Mouse (Mus musculus): ENCODE results near the gene Hmgb1.

The Hmgb1 gene

GRCm38 (mm10) chr5:149184104-149184843 is at the start of gene Hmgb1, which contains the start of gene Uspl1:
TSS of gene Hmgb1 (minus strand) at chr5:149184489.
TSS of gene Uspl1 (plus strand) at chr5:149184350.
- DNase-seq (ENCODE audit: low spot score in 2 of 2) = peak; percentile 99

DNA sequence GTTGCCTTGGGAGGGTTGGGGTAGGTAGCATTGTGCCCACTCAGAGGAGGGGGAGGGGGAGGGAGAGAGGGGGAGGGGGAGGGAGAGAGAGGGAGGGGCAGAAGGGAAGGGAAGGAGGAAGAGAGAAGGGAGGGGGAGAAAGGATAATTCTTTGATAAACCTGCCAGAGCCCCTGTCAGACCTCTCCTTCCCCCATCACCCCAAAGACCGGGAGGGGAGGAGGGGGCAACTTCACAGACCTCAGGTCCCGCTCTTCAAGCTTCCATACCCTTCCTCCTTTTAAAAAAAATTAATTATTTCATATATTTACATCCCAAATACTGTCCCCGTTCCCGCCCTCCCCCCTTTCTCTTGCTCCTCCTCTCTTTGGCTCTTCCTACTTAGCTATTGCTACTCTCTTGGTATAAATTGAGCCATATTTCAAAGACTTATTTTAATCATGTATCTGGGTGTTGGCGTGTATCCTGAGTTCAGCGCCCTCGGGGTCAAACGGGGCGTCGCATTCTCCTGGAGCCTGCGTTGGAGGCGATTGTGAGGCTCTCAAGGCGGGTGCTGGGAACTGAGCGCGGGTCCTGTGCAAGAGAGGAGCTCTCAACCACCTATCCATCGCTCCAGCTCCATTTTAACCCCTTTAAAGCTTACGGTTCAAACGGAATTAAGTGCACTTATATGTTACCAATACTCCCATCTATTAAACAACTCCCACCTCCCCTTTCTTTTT is 45.5 kb upstream of the Hmgb1 start:
- peak in 1 of 2 experiments; percentile 44 for DNase-seq (ENCODE audit: low spot score in 2 of 2)

- DNase-seq (ENCODE audit: low spot score in 2 of 2) = peak; percentile 96 to 97
Observed at GRCm38 (mm10) chr5:149228700-149229618, 44.7 kb upstream of the Hmgb1 start.

DNA sequence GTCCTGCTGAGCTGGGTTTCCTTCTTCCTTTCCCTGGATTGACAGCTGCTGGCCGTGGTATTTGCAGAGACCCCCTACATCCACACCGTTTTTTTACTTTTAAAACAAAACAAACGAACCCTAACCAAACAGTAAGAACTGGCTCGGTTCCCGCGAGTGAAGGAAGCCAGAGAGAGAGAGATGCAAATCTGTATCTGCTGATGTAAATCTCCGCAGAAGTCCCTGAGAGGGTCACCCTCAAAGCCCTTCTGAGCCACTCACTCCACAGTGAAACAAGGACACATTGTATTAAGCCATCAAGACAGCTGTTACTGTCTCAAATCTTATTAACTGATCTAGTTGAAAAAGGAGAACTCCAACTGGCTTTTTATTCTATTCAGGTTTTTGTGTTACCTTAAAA is 40.4 kb upstream of the Hmgb1 start:
- DNase-seq (ENCODE audit: low spot score in 2 of 2) = no peak

DNA sequence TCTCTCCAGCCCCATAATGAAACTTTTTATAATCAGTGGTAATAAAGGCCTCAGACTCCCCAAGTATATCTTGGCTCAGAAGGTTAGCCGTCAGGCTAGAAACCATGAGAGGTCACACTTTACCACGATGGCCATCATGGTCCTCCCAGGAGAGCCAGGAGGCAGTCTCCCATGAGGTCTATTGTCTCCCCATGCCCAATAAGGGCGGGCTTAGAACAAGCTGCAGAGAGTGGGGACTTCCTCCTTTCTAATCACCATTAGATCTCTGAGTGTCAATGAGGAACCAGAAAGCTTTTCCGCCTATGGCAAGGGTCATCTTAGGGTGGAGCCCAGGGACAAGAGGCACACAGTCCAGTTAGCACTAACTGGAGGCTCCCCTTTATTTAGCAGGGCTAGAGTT is 37.1 kb upstream of the Hmgb1 start:
- no peak for DNase-seq (ENCODE audit: low spot score in 2 of 2)

- no peak for DNase-seq (ENCODE audit: low spot score in 2 of 2)
Observed at GRCm38 (mm10) chr5:149219493-149219892, 35.2 kb upstream of the Hmgb1 start.

DNA sequence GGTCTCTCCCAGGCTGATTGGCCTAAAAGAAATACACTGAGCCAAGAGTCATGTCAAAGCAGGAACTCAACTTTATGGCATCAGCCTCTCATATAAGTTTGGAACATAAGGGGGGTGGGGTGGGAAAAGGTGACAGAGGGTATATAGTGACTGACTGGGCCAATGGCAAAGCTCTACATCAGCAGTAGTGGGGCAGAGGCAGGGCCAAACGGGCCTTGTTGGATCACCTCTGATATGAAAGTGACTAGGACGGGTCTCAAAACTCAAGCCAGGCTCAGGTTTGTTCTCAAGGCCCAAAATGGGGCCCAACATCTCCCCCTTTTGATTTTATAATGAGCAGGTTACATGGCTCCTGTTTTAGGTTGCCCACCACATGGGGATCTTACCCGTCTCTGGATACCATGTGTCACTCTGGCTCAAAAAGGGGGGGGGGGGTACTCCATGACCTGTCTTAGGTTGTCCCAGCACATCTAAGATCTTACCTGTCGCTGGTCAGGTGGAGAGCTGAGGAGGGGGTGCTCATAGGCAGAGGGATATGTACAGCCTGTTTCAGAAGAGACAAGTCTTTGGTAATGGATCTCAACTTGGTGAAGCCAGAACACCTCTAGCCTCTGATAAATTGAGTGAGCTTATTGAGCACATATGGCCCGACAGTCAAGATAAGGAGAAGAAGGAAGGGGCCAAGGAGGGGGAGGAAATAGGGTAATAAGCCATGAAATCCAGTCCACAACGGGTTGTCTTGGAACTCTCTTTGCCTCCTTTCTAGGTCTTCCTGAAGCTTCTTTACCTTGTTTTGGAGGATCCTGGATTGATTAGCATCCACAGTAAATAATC is 33.5 kb upstream of the Hmgb1 start:
- no peak for DNase-seq (ENCODE audit: low spot score in 2 of 2)

- no peak for DNase-seq (ENCODE audit: low spot score in 2 of 2)
Observed at GRCm38 (mm10) chr5:149215540-149215939, 31.3 kb upstream of the Hmgb1 start.

DNA sequence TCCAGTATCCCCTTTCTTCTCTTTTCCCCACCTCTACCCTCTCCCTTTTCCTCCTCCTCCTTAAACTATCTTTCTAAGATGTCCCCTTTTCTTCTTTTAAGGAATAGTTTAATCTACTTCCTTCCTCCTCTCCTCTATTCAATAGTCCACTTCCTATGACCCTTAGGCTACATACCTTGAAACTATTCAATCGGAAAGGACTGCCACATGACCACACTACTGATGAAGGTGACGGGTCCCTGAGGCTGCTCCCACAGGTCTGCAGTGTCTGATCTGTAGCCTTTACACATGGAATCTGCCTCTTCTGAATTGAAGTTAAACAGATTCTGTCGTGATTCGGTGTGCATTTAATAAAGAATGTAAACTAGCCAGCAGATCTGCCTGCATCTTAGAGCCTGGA is 28.5 kb upstream of the Hmgb1 start:
- DNase-seq (ENCODE audit: low spot score in 2 of 2) = no peak

DNA sequence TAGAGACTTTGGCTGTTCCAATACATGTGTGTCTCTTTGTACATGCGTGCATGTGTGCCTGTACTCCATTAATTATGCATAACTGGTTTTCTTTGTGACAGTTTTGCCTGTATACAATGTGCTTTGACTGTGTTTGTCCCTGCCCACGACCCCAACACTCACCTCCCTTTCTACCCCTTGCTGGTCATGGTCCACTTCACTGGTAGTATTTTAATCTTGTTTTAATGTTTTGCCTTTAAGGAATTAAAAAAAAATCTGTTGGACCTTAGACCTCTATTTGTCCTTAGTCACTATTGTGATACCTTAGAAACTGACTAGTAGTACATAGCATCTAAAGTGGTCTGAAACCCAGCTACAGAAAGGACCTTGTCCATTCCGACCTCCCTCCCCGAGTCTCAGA is 26.8 kb upstream of the Hmgb1 start:
- no peak for DNase-seq (ENCODE audit: low spot score in 2 of 2)

DNA sequence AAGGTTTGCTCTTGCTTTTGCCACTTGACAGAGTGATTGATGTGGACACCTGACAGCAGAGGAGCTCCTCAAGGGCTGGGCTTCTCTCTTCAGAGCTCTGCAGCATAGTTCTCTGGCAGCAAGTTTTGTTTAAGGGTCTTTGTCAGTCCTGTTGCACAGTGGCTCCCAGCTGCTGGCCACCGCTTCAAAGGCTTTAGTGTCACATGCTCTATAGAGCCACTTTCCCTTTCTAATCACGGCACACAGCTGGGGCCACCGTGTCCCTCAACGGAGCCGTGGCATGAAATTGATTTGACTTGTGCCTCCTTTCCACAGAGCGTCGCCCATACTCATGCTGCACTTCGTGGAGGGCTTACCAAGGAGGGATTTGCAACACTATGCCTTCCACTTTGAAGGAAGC is 25.0 kb upstream of the Hmgb1 start:
- DNase-seq (ENCODE audit: low spot score in 2 of 2) = no peak

DNA sequence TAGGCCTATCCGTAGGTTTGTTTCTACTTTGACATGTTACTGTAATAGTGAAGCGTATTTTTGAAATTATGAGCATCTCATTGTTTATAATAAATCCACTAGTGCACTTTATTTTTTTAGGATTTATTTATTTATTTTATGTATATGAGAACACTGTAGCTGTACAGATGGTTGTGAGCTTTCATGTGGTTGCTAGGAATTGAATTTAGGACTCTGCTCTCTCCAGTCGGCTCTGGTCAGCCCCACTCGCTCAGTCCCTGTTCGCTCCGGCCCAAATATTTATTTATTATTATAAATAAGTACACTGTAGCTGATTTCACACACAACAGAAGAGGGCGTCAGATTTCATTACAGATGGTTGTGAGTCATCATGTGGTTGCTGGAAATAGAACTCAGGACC is 24.5 kb upstream of the Hmgb1 start:
- DNase-seq (ENCODE audit: low spot score in 2 of 2) = no peak

DNA sequence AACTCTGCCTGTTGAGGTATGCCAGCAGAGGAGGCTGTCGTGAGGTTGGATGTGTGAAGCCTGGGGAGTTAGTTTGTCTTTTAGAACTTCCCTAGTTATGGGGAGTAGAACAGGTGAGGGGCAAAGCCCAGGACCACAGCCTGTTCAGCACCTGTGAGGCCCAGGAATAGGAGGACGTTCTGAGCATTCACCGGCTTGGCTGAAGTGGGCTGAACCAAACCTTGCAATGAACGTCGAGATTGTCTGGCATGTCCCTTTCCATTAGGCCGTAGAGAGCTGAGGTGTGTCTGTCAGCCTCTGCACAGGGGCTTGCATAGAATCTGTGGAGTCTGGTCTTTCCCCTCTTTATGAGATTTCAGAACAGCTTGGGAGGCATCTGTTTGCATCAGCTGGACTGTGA is 23.4 kb upstream of the Hmgb1 start:
- DNase-seq (ENCODE audit: low spot score in 2 of 2) = no peak

DNA sequence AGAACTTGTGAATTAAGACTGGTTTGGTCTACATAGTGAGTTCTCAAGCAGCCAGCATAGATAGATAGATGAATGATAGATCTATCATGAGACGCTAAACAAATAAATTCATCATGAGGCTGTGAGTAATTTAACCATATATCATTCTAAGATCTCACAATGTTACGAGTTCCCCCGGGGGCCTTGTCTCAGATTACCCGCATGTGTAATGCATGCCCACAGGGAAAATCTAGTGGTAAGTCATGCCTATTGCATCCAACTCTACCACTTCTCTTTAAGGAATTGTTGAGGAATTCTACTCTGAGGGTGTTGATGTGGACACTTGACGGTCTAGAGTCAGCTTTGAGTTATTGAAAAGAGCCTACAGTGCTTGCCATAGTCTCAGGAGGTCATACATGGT is 22.0 kb upstream of the Hmgb1 start:
- no peak for DNase-seq (ENCODE audit: low spot score in 2 of 2)

DNA sequence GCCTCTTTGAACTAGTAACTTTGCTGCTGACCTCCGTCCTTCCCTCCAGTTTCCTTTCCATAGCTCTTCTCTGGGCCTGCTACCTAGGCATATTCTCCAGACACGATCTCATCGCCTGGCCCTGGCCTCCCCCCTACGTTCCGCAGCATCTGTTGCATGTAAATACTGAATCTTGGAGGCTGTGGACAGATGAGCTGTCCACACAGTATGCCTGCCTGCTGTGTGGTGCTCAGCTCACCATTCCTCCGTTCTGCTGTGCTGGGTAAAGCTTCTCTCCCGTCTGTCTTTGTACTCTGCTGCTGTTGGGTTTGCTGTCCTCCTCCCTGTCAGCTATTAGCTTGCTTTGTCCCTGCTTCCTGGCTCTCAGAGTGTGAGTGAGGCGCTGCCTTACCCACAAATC is 21.0 kb upstream of the Hmgb1 start:
- no peak for DNase-seq (ENCODE audit: low spot score in 2 of 2)

DNA sequence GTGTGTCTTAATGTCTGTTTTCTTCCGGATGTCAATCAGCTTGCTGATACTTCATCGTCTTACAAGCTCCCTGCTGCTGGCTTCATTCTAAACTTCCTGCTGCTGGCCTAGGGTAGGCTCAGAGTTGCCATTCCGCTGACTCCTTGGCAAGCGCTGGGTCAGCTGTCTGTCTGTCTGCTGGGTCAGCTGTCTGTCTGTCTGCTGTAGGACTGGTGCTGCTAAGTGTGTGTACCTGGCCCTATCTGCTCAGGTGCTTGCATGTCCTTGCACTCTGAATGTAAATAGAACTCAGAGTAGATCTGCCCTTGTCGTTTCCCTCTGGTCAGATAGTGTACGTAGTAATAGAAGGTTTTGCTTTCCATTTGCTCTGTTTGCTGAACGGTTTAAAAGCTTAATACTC is 20.5 kb upstream of the Hmgb1 start:
- DNase-seq (ENCODE audit: low spot score in 2 of 2) = no peak

DNA sequence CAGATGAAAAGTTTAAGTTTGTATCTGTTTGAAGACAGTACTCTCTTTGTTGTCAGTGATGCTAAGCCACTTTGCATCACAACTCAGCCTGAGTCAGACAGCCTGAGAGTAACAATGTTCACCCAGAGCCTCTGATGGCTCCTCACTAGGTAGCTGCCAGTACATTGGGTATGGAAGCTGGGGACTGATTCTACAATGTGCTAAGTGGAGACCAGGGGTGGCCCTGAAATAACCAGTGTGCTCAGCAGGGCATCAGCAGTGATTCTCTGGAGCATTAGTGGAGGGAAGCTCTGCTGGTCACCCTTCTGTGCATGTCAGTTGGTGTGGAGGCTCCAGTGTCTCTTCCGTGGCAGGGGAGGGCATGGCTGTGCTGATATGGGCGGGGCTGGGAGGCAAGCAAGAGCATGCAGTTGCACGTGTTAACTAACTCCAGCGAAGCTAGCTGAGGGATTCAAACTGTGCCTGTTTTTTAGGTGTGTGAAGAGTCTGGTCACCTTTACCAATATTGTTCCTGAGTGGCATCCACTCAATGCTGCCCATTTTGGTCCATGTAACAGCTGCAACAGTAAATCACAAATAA is 19.6 kb upstream of the Hmgb1 start:
- DNase-seq (ENCODE audit: low spot score in 2 of 2) = no peak

DNA sequence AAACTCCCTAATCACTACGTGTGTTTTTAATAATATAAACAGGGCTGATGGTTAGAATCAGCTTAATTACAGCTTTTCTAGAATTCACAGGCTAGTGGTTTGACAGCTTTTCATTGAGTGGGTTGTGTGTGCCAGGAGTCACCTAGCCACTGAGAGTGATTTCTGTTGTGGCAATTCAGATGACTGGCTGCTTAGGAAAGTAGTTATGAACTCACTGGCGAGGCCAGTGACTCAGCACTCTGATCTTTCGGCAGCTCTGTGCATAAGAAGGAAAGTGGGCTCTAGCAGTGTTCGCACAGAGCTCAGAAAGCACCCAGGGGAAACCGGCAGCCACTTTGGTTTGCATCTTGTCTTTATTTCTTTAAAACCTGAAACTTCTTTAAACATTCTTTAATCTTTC is 18.7 kb upstream of the Hmgb1 start:
- no peak for DNase-seq (ENCODE audit: low spot score in 2 of 2)

DNA sequence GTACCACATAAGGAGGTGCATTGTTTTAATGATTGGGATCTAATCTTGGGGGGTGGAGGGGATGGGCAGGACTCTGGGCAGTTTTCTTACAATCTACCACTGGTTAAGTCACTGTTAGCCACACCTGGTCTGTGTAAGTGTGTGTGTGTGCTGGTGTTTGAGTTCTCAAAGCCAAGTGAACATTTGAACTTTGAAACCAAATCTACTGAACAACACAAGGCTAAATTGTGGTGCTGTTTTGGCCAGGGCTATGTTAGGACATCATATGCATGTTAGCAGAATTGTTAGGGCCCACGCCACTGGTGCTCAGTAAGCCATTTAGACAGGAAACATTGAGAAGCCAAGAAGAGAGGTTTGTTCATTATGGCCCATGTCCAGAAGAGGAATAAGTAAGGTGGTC is 14.5 kb upstream of the Hmgb1 start:
- no peak for DNase-seq (ENCODE audit: low spot score in 2 of 2)

DNA sequence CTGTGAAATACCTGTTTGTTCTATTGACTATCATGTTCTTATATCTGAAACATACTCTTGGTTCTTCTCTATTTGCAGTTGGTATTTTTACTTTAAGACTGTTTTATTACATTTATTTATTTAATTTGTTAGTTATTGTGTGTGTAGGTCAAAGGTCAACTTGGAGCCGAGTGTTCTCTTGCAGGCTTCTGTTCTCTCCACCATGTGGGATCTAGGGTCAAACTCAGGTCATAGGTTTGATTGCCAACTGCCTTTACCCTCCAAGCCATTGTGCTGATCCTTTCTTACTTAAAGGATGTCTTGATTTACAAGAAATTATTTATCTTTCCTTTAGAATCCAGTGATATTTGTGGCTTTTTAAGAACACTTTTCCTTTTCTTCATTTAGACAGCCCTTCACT is 12.3 kb upstream of the Hmgb1 start:
- DNase-seq (ENCODE audit: low spot score in 2 of 2) = no peak

GRCm38 (mm10) chr5:149190160-149190559 is 5.9 kb upstream of the Hmgb1 start:
- no peak for DNase-seq (ENCODE audit: low spot score in 2 of 2)

Measured in right cerebral cortex, postnatal 10 days (tissue).